Mouse (Mus musculus) forebrain, embryonic 11.5 days (tissue): ENCODE results near the gene Tyw3. TPM values are rescaled to one million over a fixed set of nuclear protein-coding genes. Genes with fewer than 3 reads are reported as not detected.

Experiments used
- ATAC-seq: fragments of 200-750 bp; cut with Nextera tagmentation; replicated peaks from 2 replicates; pipeline ENCODE4 v1.8.0; 2017; ENCODE audit warnings: moderate TSS enrichment; ENCODE audit not compliant: low FRiP score
- DNase-seq: peaks from one replicate; pipeline ENCODE4 v3.0.0-alpha.2; 2017; ENCODE audit warnings: low spot score
- H3K27ac ChIP-seq: fragments of 300-500 bp; sonication (generic); 2 replicates; pipeline ENCODE4 v1.5.1; 2014; ENCODE audit warnings: low read depth, low read length
- H3K27me3 ChIP-seq: fragments of 300-500 bp; sonication (generic); 2 replicates; pipeline ENCODE4 v1.6.1; 2014; ENCODE audit warnings: mild to moderate bottlenecking, low read length, mixed read lengths; ENCODE audit not compliant: control insufficient read depth, insufficient read depth
- H3K36me3 ChIP-seq: fragments of 300-500 bp; sonication (generic); 2 replicates; pipeline ENCODE4 v1.6.1; 2014; ENCODE audit warnings: mild to moderate bottlenecking, low read length, moderate library complexity, mixed read lengths; ENCODE audit not compliant: control insufficient read depth, insufficient read depth
- H3K4me1 ChIP-seq: fragments of 300-500 bp; sonication (generic); replicated peaks from 2 replicates; pipeline ENCODE4 v1.6.1; 2014; ENCODE audit warnings: low read length, mixed read lengths; ENCODE audit not compliant: control insufficient read depth, insufficient read depth
- H3K4me2 ChIP-seq: fragments of 300-500 bp; sonication (generic); 2 replicates; pipeline ENCODE4 v1.6.1; 2014; ENCODE audit warnings: low read depth, mild to moderate bottlenecking, low read length, moderate library complexity, mixed read lengths; ENCODE audit not compliant: severe bottlenecking
- H3K4me3 ChIP-seq: fragments of 300-500 bp; sonication (generic); 2 replicates; pipeline ENCODE4 v1.5.1; 2014; ENCODE audit warnings: low read depth, low read length
- H3K9ac ChIP-seq: fragments of 300-500 bp; sonication (generic); 2 replicates; pipeline ENCODE4 v1.6.1; 2014; ENCODE audit warnings: low read length
- H3K9me3 ChIP-seq: fragments of 300-500 bp; sonication (generic); 2 replicates; pipeline ENCODE4 v1.6.1; 2016; ENCODE audit warnings: low read length, mixed read lengths; ENCODE audit not compliant: control insufficient read depth
- WGBS: fragments of 180-500 bp; shearing (Covaris S2); extraction: QIAGEN DNeasy Blood & Tissue Kit; methylation state at CpG from one replicate; pipeline ENCODE4 v1.1.7; 2014; 5-methylcytosine and 5-hydroxymethylcytosine counted together
- polyA plus RNA-seq: library from polyadenylated mRNA; unstranded; fragments of >200 nt; fragmentation: Nextera tagmentation; extraction: Ambion mirVana; gene quantifications from 2 replicates; pipeline ENCODE4 v1.2.1, GENCODE M21; 2014

Gene Tyw3
- polyA plus RNA-seq, 1 experiment from 2014 or later: 20.5 TPM

- ATAC-seq: no peak
- H3K9ac ChIP-seq: no peak overlapping the region
- DNase-seq: no peak
- H3K4me3 ChIP-seq: no peak overlapping the region
- H3K36me3 ChIP-seq: no peaks in the 10 kb centered on the region
- H3K4me2 ChIP-seq: no peak overlapping the region
- H3K27me3 ChIP-seq: no peaks in the 10 kb centered on the region
- H3K27ac ChIP-seq: no peak overlapping the region
- WGBS: 77% methylated on average over 5 of the region's 5 CpGs
- H3K9me3 ChIP-seq: no peaks in the 10 kb centered on the region
- no peaks in the 10 kb centered on the region for H3K4me1 ChIP-seq
These were observed 8.0 kb upstream of the Tyw3 start for GRCm38 (mm10) chr3:154604871-154605270.

- H3K9me3 ChIP-seq: no peaks in the 10 kb centered on the region
- ATAC-seq: no peak
- no peak for DNase-seq
- no peaks in the 10 kb centered on the region for H3K4me1 ChIP-seq
- no peak overlapping the region for H3K9ac ChIP-seq
- no peaks in the 10 kb centered on the region for H3K36me3 ChIP-seq
- no peak overlapping the region for H3K27ac ChIP-seq
- no peak overlapping the region for H3K4me2 ChIP-seq
- no peak overlapping the region for H3K4me3 ChIP-seq
- no peaks in the 10 kb centered on the region for H3K27me3 ChIP-seq
These were observed 5.2 kb upstream of the Tyw3 start for GRCm38 (mm10) chr3:154602141-154602540.

DNA sequence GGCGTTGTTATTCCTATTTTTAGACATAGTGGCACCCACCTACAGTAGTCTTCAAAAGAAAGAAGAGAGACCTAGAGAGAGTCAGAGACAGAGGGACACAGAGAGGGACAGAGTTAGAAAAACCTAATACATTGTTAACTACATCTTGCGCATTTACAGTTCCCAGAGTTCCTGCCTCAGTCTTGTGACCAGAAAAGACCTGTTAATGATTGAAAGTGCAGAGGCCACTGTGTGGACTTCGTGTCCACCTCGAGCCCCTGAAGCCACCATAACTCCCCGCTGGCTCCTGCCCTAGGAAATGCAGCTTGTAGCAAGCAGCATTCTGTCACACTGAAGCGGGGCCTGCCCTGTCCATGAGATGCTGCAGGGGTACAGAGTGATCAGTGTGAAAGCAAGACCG is 657 bp upstream of the Tyw3 start:
- 43% methylated on average over 7 of the region's 7 CpGs for WGBS
- peak overlapping the region; percentile 89 for H3K4me3 ChIP-seq
- H3K36me3 ChIP-seq: peaks cover 2% of the 10 kb centered on the region; the same call in 1 of the 2 replicates
- no peaks in the 10 kb centered on the region for H3K27me3 ChIP-seq
- H3K4me2 ChIP-seq: peak overlapping the region; percentile 74
- ATAC-seq (no peak), DNase-seq (peak; percentile 49)
- H3K9ac ChIP-seq: peak overlapping the region; percentile 71
- H3K9me3 ChIP-seq: no peaks in the 10 kb centered on the region
- no peaks in the 10 kb centered on the region for H3K4me1 ChIP-seq
- H3K27ac ChIP-seq: no peak overlapping the region

GRCm38 (mm10) chr3:154596488-154596933 is 393 bp downstream of the Tyw3 start, which contains the start of gene Cryz:
Cryz (plus strand) TSS chr3:154596711.
- H3K4me3 ChIP-seq: peak within 1 kb of the TSS; percentile 89
- H3K9ac ChIP-seq: peak within 1 kb of the TSS; percentile 92
- H3K27ac ChIP-seq: peak within 1 kb of the TSS; percentile 91
- H3K36me3 ChIP-seq: peaks cover 2% of the 10 kb centered on the region; the same call in 1 of the 2 replicates
- H3K9me3 ChIP-seq: no peaks in the 10 kb centered on the region
- peak; percentile 95 for DNase-seq
- no peaks in the 10 kb centered on the region for H3K27me3 ChIP-seq
- 0% methylated on average over 25 of the region's 25 CpGs for WGBS
- no peaks in the 10 kb centered on the region for H3K4me1 ChIP-seq
- peak; percentile 92 for ATAC-seq
- H3K4me2 ChIP-seq: peak within 1 kb of the TSS; percentile 74

- no peaks in the 10 kb centered on the region for H3K27me3 ChIP-seq
- H3K9me3 ChIP-seq: no peaks in the 10 kb centered on the region
- DNase-seq (peak; percentile 13), ATAC-seq (no peak)
- H3K27ac ChIP-seq: no peak overlapping the region
- H3K36me3 ChIP-seq: peaks cover 2% of the 10 kb centered on the region; the same call in 1 of the 2 replicates
- H3K9ac ChIP-seq: no peak overlapping the region
- H3K4me1 ChIP-seq: no peaks in the 10 kb centered on the region
- 92% methylated on average over 6 of the region's 6 CpGs for WGBS
- H3K4me3 ChIP-seq: no peak overlapping the region
- no peak overlapping the region for H3K4me2 ChIP-seq
These were observed 2.7 kb downstream of the Tyw3 start for GRCm38 (mm10) chr3:154594156-154594555.

DNA sequence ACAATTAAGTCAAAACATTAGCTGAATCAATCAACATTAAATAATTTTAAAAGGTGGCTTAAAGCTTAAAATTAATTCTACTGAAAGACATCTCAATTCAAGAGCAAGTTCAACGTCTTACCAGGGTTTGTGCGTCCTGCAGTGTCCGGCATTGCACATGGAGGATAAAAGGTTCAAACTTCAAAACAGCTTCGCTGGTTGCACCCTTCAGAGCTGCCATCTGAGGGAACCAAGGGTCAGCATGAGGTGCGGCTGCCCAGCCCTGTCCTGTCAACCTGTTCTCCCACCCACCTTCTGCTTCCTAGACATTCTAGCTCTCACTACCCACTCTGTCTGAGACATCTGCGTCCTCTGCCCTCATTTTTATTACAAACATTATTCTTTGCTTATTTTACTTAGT is 3.3 kb downstream of the Tyw3 start:
- 91% methylated on average over 6 of the region's 6 CpGs for WGBS
- H3K27ac ChIP-seq: no peak overlapping the region
- no peak overlapping the region for H3K4me3 ChIP-seq
- H3K4me1 ChIP-seq: no peaks in the 10 kb centered on the region
- H3K9me3 ChIP-seq: no peaks in the 10 kb centered on the region
- no peak overlapping the region for H3K4me2 ChIP-seq
- H3K27me3 ChIP-seq: no peaks in the 10 kb centered on the region
- ATAC-seq: no peak
- peaks cover 2% of the 10 kb centered on the region; the same call in 1 of the 2 replicates for H3K36me3 ChIP-seq
- H3K9ac ChIP-seq: no peak overlapping the region
- peak; percentile 33 for DNase-seq

DNA sequence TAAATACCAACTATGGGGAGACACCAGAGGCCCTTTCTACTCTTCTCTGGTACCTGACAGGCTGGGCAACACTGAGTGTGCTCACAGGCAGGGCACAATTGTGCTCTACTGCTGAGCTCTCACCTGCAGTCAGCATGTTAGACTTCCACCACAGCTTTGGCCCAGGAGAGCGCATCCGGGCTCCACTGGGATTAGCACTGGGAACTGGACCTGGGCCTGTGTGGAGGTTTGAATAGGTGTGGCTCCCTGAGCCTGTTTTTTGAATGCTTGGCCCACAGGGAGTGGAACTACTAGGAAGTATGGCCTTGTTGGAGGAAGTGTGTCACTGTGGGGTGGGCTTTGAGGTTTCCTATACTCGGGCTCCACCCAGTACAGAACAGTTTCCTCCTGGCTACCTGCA is 5.3 kb downstream of the Tyw3 start:
- H3K27me3 ChIP-seq: no peaks in the 10 kb centered on the region
- H3K9ac ChIP-seq: no peak overlapping the region
- H3K4me2 ChIP-seq: no peak overlapping the region
- DNase-seq: peak; percentile 34
- H3K4me1 ChIP-seq: no peaks in the 10 kb centered on the region
- WGBS: 90% methylated on average over 3 of the region's 3 CpGs
- no peak overlapping the region for H3K4me3 ChIP-seq
- H3K36me3 ChIP-seq: peaks cover 2% of the 10 kb centered on the region; the same call in 1 of the 2 replicates
- no peak overlapping the region for H3K27ac ChIP-seq
- H3K9me3 ChIP-seq: no peaks in the 10 kb centered on the region
- ATAC-seq: no peak

DNA sequence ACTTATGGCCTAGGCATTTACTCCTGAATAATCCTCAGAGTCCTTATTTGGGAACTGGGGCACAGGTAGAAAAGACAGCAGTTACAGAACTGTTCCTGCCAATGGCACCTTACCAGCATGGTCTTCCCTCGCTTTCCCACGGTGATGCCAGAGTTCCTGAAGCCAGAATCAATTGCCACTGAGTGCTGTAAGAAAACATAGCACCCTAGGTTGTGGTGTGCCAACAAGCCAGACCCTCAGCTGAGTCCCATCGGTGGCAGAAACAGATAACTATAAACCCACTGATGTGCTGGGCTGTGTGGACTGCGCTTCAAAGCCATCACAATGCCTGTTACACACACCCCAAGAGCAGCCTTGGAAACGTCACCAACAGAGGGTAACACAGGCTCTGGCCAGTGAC is 5.9 kb downstream of the Tyw3 start:
- DNase-seq (peak; percentile 8), ATAC-seq (no peak)
- Histone ChIP-seq H3K27me3 (no peaks in the 10 kb centered on the region), H3K9me3 (no peaks in the 10 kb centered on the region), H3K27ac (no peak overlapping the region), H3K4me1 (no peaks in the 10 kb centered on the region), H3K36me3 (peaks cover 2% of the 10 kb centered on the region; the same call in 1 of the 2 replicates), H3K4me2 (no peak overlapping the region), H3K4me3 (no peak overlapping the region), H3K9ac (no peak overlapping the region)
- WGBS: 94% methylated on average over 5 of the region's 5 CpGs

DNA sequence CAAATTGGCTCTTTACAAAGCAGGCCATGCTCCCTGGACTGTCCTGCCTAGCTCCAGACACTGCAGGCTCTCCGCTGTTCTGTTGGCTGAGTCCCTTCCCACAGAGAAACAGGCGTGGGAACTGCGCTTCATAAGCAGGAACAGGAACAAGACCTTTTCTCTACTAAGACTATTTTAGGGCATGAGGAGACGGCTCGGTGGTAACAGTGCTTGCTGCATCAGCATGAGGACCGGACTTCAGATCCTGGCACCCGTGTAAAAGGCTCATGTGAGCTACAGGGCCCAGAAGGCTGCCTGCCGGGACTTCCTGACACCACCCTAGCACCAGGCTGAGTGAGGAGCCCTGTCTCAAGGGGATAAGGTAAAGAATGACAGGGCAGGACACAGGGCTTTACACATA is 12.6 kb downstream of the Tyw3 start:
- H3K4me2 ChIP-seq: no peak overlapping the region
- no peaks in the 10 kb centered on the region; the same call in 1 of the 2 replicates for H3K36me3 ChIP-seq
- no peak overlapping the region for H3K9ac ChIP-seq
- ATAC-seq (no peak), DNase-seq (no peak)
- no peaks in the 10 kb centered on the region for H3K4me1 ChIP-seq
- WGBS: 91% methylated on average over 8 of the region's 8 CpGs
- no peaks in the 10 kb centered on the region for H3K9me3 ChIP-seq
- H3K27ac ChIP-seq: no peak overlapping the region
- H3K4me3 ChIP-seq: no peak overlapping the region
- no peaks in the 10 kb centered on the region for H3K27me3 ChIP-seq
